Mouse (Mus musculus) gastrocnemius, adult 8-10 months (tissue): ENCODE measurements around the gene Gm21679. TPM values are rescaled to one million over a fixed set of nuclear protein-coding genes. Genes with fewer than 3 reads are reported as not detected.
"Not testable (repeated sequence)": the region's sequence is repeated elsewhere in the genome, so short reads cannot be mapped to it uniquely, and the experiment has no call there.

Experiments
- DNase-seq, 2 experiments: peaks; one replicate each; pipeline ENCODE4 v3.0.0; 2022; ENCODE audit warnings: low spot score in 2 of 2
- total RNA-seq, 4 experiments: library from RNA; stranded (reverse); gene quantifications; 2 replicates each; pipeline ENCODE4 v1.2.4; 2022

Gene Gm21679
- total RNA-seq = not detected

- DNase-seq = not testable (repeated sequence)
Observed at GRCm38 (mm10) chrY:29683270-29683669, at the start of gene Gm21679. Gene Gm21679 (minus strand): TSS chrY:29683370.
